Mouse (Mus musculus) embryonic facial prominence, embryonic 15.5 days (tissue): ENCODE data around the gene Olfr1037. TPM values are rescaled to one million over a fixed set of nuclear protein-coding genes. Genes with fewer than 3 reads are reported as not detected.
"Not testable (repeated sequence)": the region's sequence is repeated elsewhere in the genome, so short reads cannot be mapped to it uniquely, and the experiment has no call there.

ENCODE experiments used
- ATAC-seq: fragments of 200-750 bp; cut with Nextera tagmentation; 2 replicates; pipeline ENCODE4 v1.8.0; 2017; ENCODE audit warnings: low read depth, moderate TSS enrichment; ENCODE audit not compliant: insufficient number of reproducible peaks, low FRiP score, low TSS enrichment
- H3K27ac ChIP-seq: fragments of 300-500 bp; sonication (generic); replicated peaks from 2 replicates; pipeline ENCODE4 v1.5.1; 2015; ENCODE audit warnings: mild to moderate bottlenecking, inconsistent platforms
- H3K27me3 ChIP-seq: fragments of 300-500 bp; sonication (generic); 2 replicates; pipeline ENCODE4 v1.6.1; 2015; ENCODE audit warnings: inconsistent platforms
- H3K36me3 ChIP-seq: fragments of 300-500 bp; sonication (generic); 2 replicates; pipeline ENCODE4 v1.6.1; 2015; ENCODE audit warnings: mild to moderate bottlenecking, inconsistent platforms
- H3K4me1 ChIP-seq: fragments of 300-500 bp; sonication (generic); 2 replicates; pipeline ENCODE4 v1.6.1; 2015; ENCODE audit warnings: inconsistent platforms
- H3K4me2 ChIP-seq: fragments of 300-500 bp; sonication (generic); replicated peaks from 2 replicates; pipeline ENCODE4 v1.6.1; 2015; ENCODE audit warnings: mild to moderate bottlenecking, inconsistent platforms
- H3K4me3 ChIP-seq: fragments of 300-500 bp; sonication (generic); replicated peaks from 2 replicates; pipeline ENCODE4 v1.5.1; 2015; ENCODE audit warnings: mild to moderate bottlenecking, inconsistent platforms
- H3K9ac ChIP-seq: fragments of 300-500 bp; sonication (generic); 2 replicates; pipeline ENCODE4 v1.6.1; 2015; ENCODE audit warnings: inconsistent platforms
- H3K9me3 ChIP-seq: fragments of 300-500 bp; sonication (generic); replicated peaks from 2 replicates; pipeline ENCODE4 v1.6.1; 2016; ENCODE audit warnings: inconsistent platforms
- WGBS: fragments of 180-500 bp; shearing (Covaris S2); methylation state at CpG from one replicate; pipeline ENCODE4 v1.1.7; 2015; 5-methylcytosine and 5-hydroxymethylcytosine counted together
- polyA plus RNA-seq: library from polyadenylated mRNA; unstranded; fragments of >200 nt; fragmentation: Nextera tagmentation; extraction: Ambion mirVana; gene quantifications from 2 replicates; pipeline ENCODE4 v1.2.1, GENCODE M21; 2015

Gene Olfr1037
- polyA plus RNA-seq: 0.14 TPM in 1 of 2 replicates, not detected in the other

- 83% methylated on average over 2 of the region's 2 CpGs for WGBS
- Histone ChIP-seq H3K27ac (no peak within 1 kb of the TSS), H3K36me3 (no peaks in the 10 kb centered on the region), H3K4me2 (no peak within 1 kb of the TSS), H3K9ac (no peak within 1 kb of the TSS), H3K4me1 (no peaks in the 10 kb centered on the region), H3K27me3 (no peaks in the 10 kb centered on the region), H3K4me3 (no peak within 1 kb of the TSS), H3K9me3 (no peaks in the 10 kb centered on the region)
- no peak for ATAC-seq
Measured at GRCm38 (mm10) chr2:86087285-86087684, at the start of gene Olfr1037. Olfr1037 (minus strand) TSS chr2:86087385.

GRCm38 (mm10) chr2:86135828-86136227 lies 48.6 kb upstream of the Olfr1037 start, which contains the start of gene Olfr1039:
Olfr1039 (minus strand) TSS chr2:86135928.
- WGBS: 88% methylated on average over 1 of the region's 1 CpGs
- no peaks in the 10 kb centered on the region for H3K4me1 ChIP-seq
- no peak for ATAC-seq
- H3K36me3 ChIP-seq: no peaks in the 10 kb centered on the region
- H3K27me3 ChIP-seq: no peaks in the 10 kb centered on the region
- no peaks in the 10 kb centered on the region for H3K9me3 ChIP-seq
- no peak within 1 kb of the TSS for H3K9ac ChIP-seq
- H3K27ac ChIP-seq: no peak within 1 kb of the TSS
- no peak within 1 kb of the TSS for H3K4me2 ChIP-seq
- no peak within 1 kb of the TSS for H3K4me3 ChIP-seq

- not testable (repeated sequence) for H3K27me3 ChIP-seq, H3K4me3 ChIP-seq, H3K9ac ChIP-seq, ATAC-seq, H3K36me3 ChIP-seq, H3K9me3 ChIP-seq, H3K4me1 ChIP-seq, H3K27ac ChIP-seq, H3K4me2 ChIP-seq
- WGBS: 94% methylated on average over 1 of the region's 1 CpGs
Measured at GRCm38 (mm10) chr2:86080478-86080877, 6.7 kb downstream of the Olfr1037 start.

DNA sequence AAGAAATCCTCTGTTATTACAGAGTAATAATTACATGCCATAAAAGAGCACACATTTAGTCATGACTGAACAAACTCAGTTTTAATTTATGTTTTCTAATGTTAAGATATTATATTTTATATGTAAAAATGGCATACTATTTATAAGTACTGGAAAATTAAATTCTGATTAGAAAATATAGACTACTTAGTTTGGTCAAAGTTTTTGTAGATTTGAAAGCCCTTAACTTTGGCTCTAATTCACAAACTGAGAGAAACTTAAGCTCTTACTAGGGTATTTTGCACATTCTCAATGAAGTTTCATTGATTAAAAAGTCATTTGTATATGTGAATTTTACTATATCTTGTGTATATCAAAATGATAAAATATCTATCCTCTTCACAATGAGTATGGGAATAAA lies 13.5 kb downstream of the Olfr1037 start, which contains the start of gene Olfr1036:
Olfr1036 (plus strand) TSS at position 301 of the 400 bp plus-strand sequence.
- H3K4me2 ChIP-seq, ATAC-seq, H3K4me3 ChIP-seq, H3K9me3 ChIP-seq, H3K9ac ChIP-seq, H3K27ac ChIP-seq, H3K27me3 ChIP-seq, H3K4me1 ChIP-seq, H3K36me3 ChIP-seq: not testable (repeated sequence)

DNA sequence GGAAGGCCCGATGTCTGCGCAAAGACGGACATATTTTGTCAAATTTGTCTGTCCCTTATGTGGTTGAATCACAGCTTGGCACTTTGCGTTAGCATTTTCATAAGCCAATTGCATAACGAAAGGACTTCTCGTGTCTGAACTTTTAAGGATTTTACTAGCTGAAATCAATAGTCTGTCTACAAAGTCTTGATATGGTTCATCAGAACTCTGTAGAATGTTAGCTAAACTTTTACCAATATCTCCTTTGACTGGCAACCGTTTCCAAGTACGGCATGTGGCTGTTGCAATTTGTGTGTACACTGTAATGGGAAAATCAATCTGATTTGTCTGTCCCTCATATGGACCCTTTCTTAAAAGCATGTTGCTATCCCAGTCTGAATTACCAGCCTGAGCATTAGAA lies 17.0 kb downstream of the Olfr1037 start:
- H3K27me3 ChIP-seq: no peaks in the 10 kb centered on the region
- H3K9ac ChIP-seq: no peak overlapping the region
- no peaks in the 10 kb centered on the region for H3K36me3 ChIP-seq
- 95% methylated on average over 8 of the region's 8 CpGs for WGBS
- no peak overlapping the region for H3K4me3 ChIP-seq
- H3K4me1 ChIP-seq: no peaks in the 10 kb centered on the region
- H3K9me3 ChIP-seq: no peaks in the 10 kb centered on the region
- no peak overlapping the region for H3K4me2 ChIP-seq
- H3K27ac ChIP-seq: no peak overlapping the region
- no peak for ATAC-seq

DNA sequence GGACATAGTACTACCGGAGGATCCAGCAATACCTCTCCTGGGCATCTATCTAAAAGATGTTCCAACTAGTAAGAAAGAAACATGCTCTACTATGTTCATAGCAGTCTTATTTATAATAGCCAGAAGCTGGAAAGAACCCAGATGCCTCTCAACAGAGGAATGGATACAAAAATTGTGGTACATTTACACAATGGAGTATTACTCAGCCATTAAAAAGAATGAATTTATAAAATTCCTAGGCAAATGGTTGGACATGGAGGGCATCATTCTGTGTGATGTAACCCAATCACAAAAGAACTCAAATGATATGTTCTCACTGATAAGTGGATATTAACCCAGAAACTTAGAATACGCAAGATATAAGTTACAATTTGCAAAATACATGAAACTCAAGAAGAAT lies 23.4 kb downstream of the Olfr1037 start:
- not testable (repeated sequence) for H3K4me1 ChIP-seq, H3K4me2 ChIP-seq, H3K36me3 ChIP-seq, H3K27ac ChIP-seq, ATAC-seq, H3K27me3 ChIP-seq, H3K9ac ChIP-seq, H3K9me3 ChIP-seq, H3K4me3 ChIP-seq
- 92% methylated on average over 2 of the region's 2 CpGs for WGBS

GRCm38 (mm10) chr2:86050777-86051176 lies 36.4 kb downstream of the Olfr1037 start:
- H3K9me3 ChIP-seq, H3K9ac ChIP-seq, H3K4me3 ChIP-seq, H3K4me2 ChIP-seq, H3K27ac ChIP-seq, ATAC-seq, H3K36me3 ChIP-seq, H3K27me3 ChIP-seq, H3K4me1 ChIP-seq: not testable (repeated sequence)

GRCm38 (mm10) chr2:86045561-86045960 lies 41.6 kb downstream of the Olfr1037 start, which contains the start of gene Olfr1034:
Olfr1034 (plus strand) TSS chr2:86045861.
- Histone ChIP-seq H3K27ac (no peak within 1 kb of the TSS), H3K4me3 (no peak within 1 kb of the TSS), H3K4me2 (no peak within 1 kb of the TSS), H3K9ac (no peak within 1 kb of the TSS), H3K27me3 (no peaks in the 10 kb centered on the region), H3K9me3 (no peaks in the 10 kb centered on the region), H3K36me3 (no peaks in the 10 kb centered on the region), H3K4me1 (no peaks in the 10 kb centered on the region)
- no peak for ATAC-seq

Other genes starting within 250 kb of the Olfr1037 start
- gene Olfr1019, start 241.9 kb downstream of the Olfr1037 start, polyA plus RNA-seq: not detected in 2 replicates
- not detected in 2 replicates for gene Olfr1020, start 240.4 kb downstream of the Olfr1037 start, polyA plus RNA-seq
- gene Olfr1022, start 218.8 kb downstream of the Olfr1037 start, polyA plus RNA-seq: not detected in 2 replicates
- not detected in 2 replicates for gene Olfr1023, start 201.7 kb downstream of the Olfr1037 start, polyA plus RNA-seq
- not detected in 2 replicates for gene Olfr1024, start 182.3 kb downstream of the Olfr1037 start, polyA plus RNA-seq
- gene Olfr1025-ps1, start 172.2 kb downstream of the Olfr1037 start, polyA plus RNA-seq: 0.59 and 0.84 TPM in 2 replicates
- 0.38 and 0.69 TPM in 2 replicates for gene Olfr1026, start 165.8 kb downstream of the Olfr1037 start, polyA plus RNA-seq
- gene Olfr1028, start 136.9 kb downstream of the Olfr1037 start, polyA plus RNA-seq: 0.09 and 0.17 TPM in 2 replicates
- gene Olfr1029, start 113.5 kb downstream of the Olfr1037 start, polyA plus RNA-seq: 0.08 and 0.17 TPM in 2 replicates
- gene Olfr1030, start 108.1 kb downstream of the Olfr1037 start, polyA plus RNA-seq: 0.11 and 0.12 TPM in 2 replicates
- gene Olfr1031, start 97.1 kb downstream of the Olfr1037 start, polyA plus RNA-seq: 0.37 and 0.39 TPM in 2 replicates
- 0.27 TPM in 1 of 2 replicates, not detected in the other for gene Olfr1032, start 81.8 kb downstream of the Olfr1037 start, polyA plus RNA-seq
- 0.14 and 0.79 TPM in 2 replicates for gene Olfr1033, start 66.8 kb downstream of the Olfr1037 start, polyA plus RNA-seq
- 0.04 and 0.09 TPM in 2 replicates for gene Olfr1034, start 41.5 kb downstream of the Olfr1037 start, polyA plus RNA-seq
- gene Olfr1036, start 13.4 kb downstream of the Olfr1037 start, polyA plus RNA-seq: not detected in 2 replicates
- gene Olfr1039, start 48.5 kb upstream of the Olfr1037 start, polyA plus RNA-seq: 0.05 TPM in 1 of 2 replicates, not detected in the other
- gene Olfr1040, start 59.3 kb upstream of the Olfr1037 start, polyA plus RNA-seq: not detected in 2 replicates
- gene Olfr1042, start 74.5 kb upstream of the Olfr1037 start, polyA plus RNA-seq: not detected in 2 replicates
- not detected in 2 replicates for gene Olfr1043, start 80.1 kb upstream of the Olfr1037 start, polyA plus RNA-seq
- gene Olfr1044, start 90.4 kb upstream of the Olfr1037 start, polyA plus RNA-seq: 0.24 TPM in 2 replicates
- 0.20 TPM in 1 of 2 replicates, not detected in the other for gene Olfr52, start 98.3 kb upstream of the Olfr1037 start, polyA plus RNA-seq
- 0.09 TPM in 1 of 2 replicates, not detected in the other for gene Olfr1045, start 115.6 kb upstream of the Olfr1037 start, polyA plus RNA-seq
- 0.12 and 0.52 TPM in 2 replicates for gene Olfr1046, start 131.9 kb upstream of the Olfr1037 start, polyA plus RNA-seq
- gene Olfr1047, start 144.0 kb upstream of the Olfr1037 start, polyA plus RNA-seq: 0.24 and 0.56 TPM in 2 replicates
- gene Olfr1048, start 152.9 kb upstream of the Olfr1037 start, polyA plus RNA-seq: 0.20 TPM in 1 of 2 replicates, not detected in the other
- gene Olfr1049, start 170.9 kb upstream of the Olfr1037 start, polyA plus RNA-seq: not detected in 2 replicates
- not detected in 2 replicates for gene Olfr1051, start 191.7 kb upstream of the Olfr1037 start, polyA plus RNA-seq
- gene Olfr1052, start 205.1 kb upstream of the Olfr1037 start, polyA plus RNA-seq: 0.12 and 0.23 TPM in 2 replicates
- not detected in 2 replicates for gene Olfr1053, start 227.9 kb upstream of the Olfr1037 start, polyA plus RNA-seq
- gene Olfr1054, start 248.0 kb upstream of the Olfr1037 start, polyA plus RNA-seq: 0.29 and 0.38 TPM in 2 replicates